Mouse (Mus musculus): ENCODE data around the gene Blnk. TPM values are rescaled to one million over a fixed set of nuclear protein-coding genes. Genes with fewer than 3 reads are reported as not detected.

The Blnk gene
- polyA plus RNA-seq, 1 experiment from 2014 or later: 1.5 TPM

- Histone ChIP-seq H3K9ac (no peak overlapping the region), H3K27ac (replicated peaks) (no peak overlapping the region), H3K36me3 (replicated peaks) (no peaks in the 10 kb centered on the region), H3K4me3 (replicated peaks) (no peak overlapping the region), H3K9me3 (replicated peaks) (no peaks in the 10 kb centered on the region), H3K4me1 (replicated peaks) (no peaks in the 10 kb centered on the region; the same call in 1 of the 2 replicates), H3K27me3 (peaks cover 17% of the 10 kb centered on the region), H3K4me2 (no peak overlapping the region)
- no peak for ATAC-seq (ENCODE audit: insufficient read depth)
- 54% methylated on average over 3 of the region's 3 CpGs for WGBS (ENCODE audit: insufficient replicate concordance)
These were observed 29.9 kb downstream of the Blnk start for GRCm38 (mm10) chr19:40964367-40964891.

- no peak overlapping the region for H3K27ac ChIP-seq (replicated peaks)
- H3K36me3 ChIP-seq (replicated peaks): no peaks in the 10 kb centered on the region
- 13% methylated on average over 12 of the region's 12 CpGs for whole genome bisulfite sequencing (ENCODE audit: insufficient replicate concordance)
- ATAC-seq (ENCODE audit: insufficient read depth): no peak
- H3K4me3 ChIP-seq (replicated peaks): no peak overlapping the region
- H3K27me3 ChIP-seq: peaks cover 28% of the 10 kb centered on the region
- peak overlapping the region; percentile 31; the same call in 1 of the 2 replicates for H3K4me2 ChIP-seq
- no peaks in the 10 kb centered on the region; the same call in 1 of the 2 replicates for H3K4me1 ChIP-seq (replicated peaks)
- no peak overlapping the region for H3K9ac ChIP-seq
- no peaks in the 10 kb centered on the region for H3K9me3 ChIP-seq (replicated peaks)
These were observed 31.3 kb downstream of the Blnk start for GRCm38 (mm10) chr19:40962988-40963387.

- H3K9ac ChIP-seq: no peak overlapping the region
- no peak overlapping the region for H3K27ac ChIP-seq (replicated peaks)
- 36% methylated on average over 1 of the region's 1 CpGs for WGBS (ENCODE audit: insufficient replicate concordance)
- H3K9me3 ChIP-seq (replicated peaks): no peaks in the 10 kb centered on the region
- no peaks in the 10 kb centered on the region; the same call in 1 of the 2 replicates for H3K4me1 ChIP-seq (replicated peaks)
- ATAC-seq (ENCODE audit: insufficient read depth): no peak
- no peak overlapping the region for H3K4me3 ChIP-seq (replicated peaks)
- peaks cover 29% of the 10 kb centered on the region for H3K27me3 ChIP-seq
- H3K36me3 ChIP-seq (replicated peaks): no peaks in the 10 kb centered on the region
- no peak overlapping the region for H3K4me2 ChIP-seq
These were observed 35.4 kb downstream of the Blnk start for GRCm38 (mm10) chr19:40958981-40959380.

GRCm38 (mm10) chr19:40946937-40947577 lies 47.3 kb downstream of the Blnk start:
- Histone ChIP-seq H3K9ac (no peak overlapping the region), H3K4me2 (no peak overlapping the region), H3K4me1 (replicated peaks) (no peaks in the 10 kb centered on the region), H3K27me3 (no peaks in the 10 kb centered on the region), H3K9me3 (replicated peaks) (no peaks in the 10 kb centered on the region), H3K36me3 (replicated peaks) (no peaks in the 10 kb centered on the region), H3K27ac (replicated peaks) (no peak overlapping the region), H3K4me3 (replicated peaks) (no peak overlapping the region)
- WGBS (ENCODE audit: insufficient replicate concordance): 56% methylated on average over 4 of the region's 4 CpGs
- no peak for ATAC-seq (ENCODE audit: insufficient read depth)

- Histone ChIP-seq H3K4me3 (replicated peaks) (no peak overlapping the region), H3K27ac (replicated peaks) (no peak overlapping the region), H3K4me1 (replicated peaks) (no peaks in the 10 kb centered on the region), H3K4me2 (no peak overlapping the region), H3K27me3 (no peaks in the 10 kb centered on the region), H3K36me3 (replicated peaks) (no peaks in the 10 kb centered on the region), H3K9me3 (replicated peaks) (no peaks in the 10 kb centered on the region), H3K9ac (no peak overlapping the region)
- ATAC-seq (ENCODE audit: insufficient read depth): no peak
- WGBS (ENCODE audit: insufficient replicate concordance): 69% methylated on average over 7 of the region's 7 CpGs
These were observed 50.8 kb downstream of the Blnk start for GRCm38 (mm10) chr19:40943552-40943951.

- Histone ChIP-seq H3K4me3 (replicated peaks) (no peak overlapping the region), H3K36me3 (replicated peaks) (no peaks in the 10 kb centered on the region), H3K9me3 (replicated peaks) (no peaks in the 10 kb centered on the region), H3K4me1 (replicated peaks) (no peaks in the 10 kb centered on the region), H3K4me2 (no peak overlapping the region), H3K27me3 (no peaks in the 10 kb centered on the region), H3K27ac (replicated peaks) (no peak overlapping the region), H3K9ac (no peak overlapping the region)
- 43% methylated on average over 5 of the region's 5 CpGs for WGBS (ENCODE audit: insufficient replicate concordance)
- ATAC-seq (ENCODE audit: insufficient read depth): no peak
These were observed 58.3 kb downstream of the Blnk start for GRCm38 (mm10) chr19:40936038-40936437.

GRCm38 (mm10) chr19:40935376-40935775 lies 59.0 kb downstream of the Blnk start:
- H3K27ac ChIP-seq (replicated peaks): no peak overlapping the region
- no peaks in the 10 kb centered on the region for H3K9me3 ChIP-seq (replicated peaks)
- H3K4me3 ChIP-seq (replicated peaks): no peak overlapping the region
- H3K4me1 ChIP-seq (replicated peaks): no peaks in the 10 kb centered on the region
- H3K27me3 ChIP-seq: no peaks in the 10 kb centered on the region
- no peak overlapping the region for H3K9ac ChIP-seq
- no peak overlapping the region for H3K4me2 ChIP-seq
- H3K36me3 ChIP-seq (replicated peaks): no peaks in the 10 kb centered on the region
- WGBS (ENCODE audit: insufficient replicate concordance): 56% methylated on average over 8 of the region's 8 CpGs
- no peak for ATAC-seq (ENCODE audit: insufficient read depth)

- Histone ChIP-seq H3K4me1 (replicated peaks) (no peaks in the 10 kb centered on the region), H3K4me2 (no peak overlapping the region), H3K36me3 (replicated peaks) (no peaks in the 10 kb centered on the region), H3K4me3 (replicated peaks) (no peak overlapping the region), H3K27ac (replicated peaks) (no peak overlapping the region), H3K9ac (no peak overlapping the region), H3K27me3 (no peaks in the 10 kb centered on the region), H3K9me3 (replicated peaks) (no peaks in the 10 kb centered on the region)
- WGBS (ENCODE audit: insufficient replicate concordance): 38% methylated on average over 9 of the region's 9 CpGs
- no peak for ATAC-seq (ENCODE audit: insufficient read depth)
These were observed 62.6 kb downstream of the Blnk start for GRCm38 (mm10) chr19:40931581-40932369.

- H3K27me3 ChIP-seq: peaks cover 26% of the 10 kb centered on the region
- H3K9me3 ChIP-seq (replicated peaks): 0 out of 2 replicates have a peak, but pooled peaks cover 5% of the 10 kb centered on the region
- H3K4me2 ChIP-seq: peak overlapping the region; percentile 81
- H3K4me1 ChIP-seq (replicated peaks): peaks cover 11% of the 10 kb centered on the region
- WGBS (ENCODE audit: insufficient replicate concordance): 2% methylated on average over 6 of the region's 6 CpGs
- ATAC-seq (ENCODE audit: insufficient read depth): no peak
- H3K4me3 ChIP-seq (replicated peaks): peak overlapping the region; percentile 82
- H3K9ac ChIP-seq: peak overlapping the region; percentile 74
- no peaks in the 10 kb centered on the region for H3K36me3 ChIP-seq (replicated peaks)
- H3K27ac ChIP-seq (replicated peaks): peak overlapping the region; percentile 83
These were observed 99.0 kb downstream of the Blnk start for GRCm38 (mm10) chr19:40895393-40895703.

- H3K4me2 ChIP-seq: peak within 1 kb of the TSS; percentile 81
- H3K27me3 ChIP-seq: peaks cover 30% of the 10 kb centered on the region
- peaks cover 11% of the 10 kb centered on the region for H3K4me1 ChIP-seq (replicated peaks)
- peak within 1 kb of the TSS; percentile 82 for H3K4me3 ChIP-seq (replicated peaks)
- 0 out of 2 replicates have a peak, but pooled peaks cover 5% of the 10 kb centered on the region for H3K9me3 ChIP-seq (replicated peaks)
- H3K36me3 ChIP-seq (replicated peaks): no peaks in the 10 kb centered on the region
- H3K9ac ChIP-seq: peak within 1 kb of the TSS; percentile 74
- 1% methylated on average over 89 of the region's 89 CpGs for WGBS (ENCODE audit: insufficient replicate concordance)
- H3K27ac ChIP-seq (replicated peaks): peak within 1 kb of the TSS; percentile 83
- ATAC-seq (ENCODE audit: insufficient read depth): peak; percentile 90
These were observed 99.6 kb downstream of the Blnk start, which contains the start of gene Zfp518a for GRCm38 (mm10) chr19:40894519-40895392. Gene Zfp518a (plus strand): TSS chr19:40894705.
